Mouse (Mus musculus) induced T-regulatory cell, adult 2 months (primary cell): ENCODE results near the gene Cda.

Source experiments
- DNase-seq: peaks from one replicate; pipeline ENCODE4 v3.0.0-alpha.2; 2012; ENCODE audit warnings: low read depth

Gene Cda

DNA sequence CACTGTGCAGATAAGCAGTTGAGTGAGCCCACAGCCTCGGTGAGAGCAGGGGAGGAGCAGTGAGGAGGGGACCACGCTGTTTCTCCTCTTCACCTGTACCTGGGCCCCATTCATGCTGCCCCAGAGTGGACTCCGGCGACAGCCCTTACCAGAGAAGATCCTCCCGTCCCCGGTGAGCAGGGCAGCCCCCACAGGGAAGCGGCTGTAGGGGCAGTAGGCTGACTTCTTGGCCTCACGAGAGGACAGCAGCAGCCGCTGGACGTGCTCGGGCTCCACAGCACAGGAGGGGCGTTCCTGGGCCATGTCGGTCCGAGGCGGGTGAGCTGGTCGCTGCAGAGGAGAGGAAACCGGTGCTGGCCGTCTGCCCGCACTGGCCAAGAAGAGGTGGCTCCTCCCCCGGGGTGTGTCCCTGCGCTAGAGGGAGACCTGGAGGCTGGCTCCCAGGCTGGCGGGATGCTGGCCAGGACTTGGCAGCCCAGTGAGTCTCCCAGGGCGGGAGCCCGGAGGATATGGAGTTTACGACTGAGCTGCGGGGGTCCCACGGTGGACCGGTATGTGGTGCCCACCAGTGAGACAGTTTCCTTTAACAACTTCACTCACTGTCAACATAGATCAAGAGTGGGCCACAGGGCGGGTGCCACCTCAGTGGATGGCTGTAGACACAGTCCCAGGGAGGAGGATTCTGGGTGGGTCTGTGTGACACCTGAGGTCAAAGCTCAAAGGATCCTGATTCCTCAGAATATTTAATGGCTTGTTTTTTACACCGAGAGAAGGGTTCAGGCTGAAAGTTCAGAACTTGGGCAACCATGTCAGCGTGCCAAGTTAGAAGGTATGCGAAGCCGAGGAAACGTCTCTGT is at the start of gene Cda:
Cda (minus strand) TSS at position 352 of the 857 bp plus-strand sequence.
- DNase-seq: no peak

DNA sequence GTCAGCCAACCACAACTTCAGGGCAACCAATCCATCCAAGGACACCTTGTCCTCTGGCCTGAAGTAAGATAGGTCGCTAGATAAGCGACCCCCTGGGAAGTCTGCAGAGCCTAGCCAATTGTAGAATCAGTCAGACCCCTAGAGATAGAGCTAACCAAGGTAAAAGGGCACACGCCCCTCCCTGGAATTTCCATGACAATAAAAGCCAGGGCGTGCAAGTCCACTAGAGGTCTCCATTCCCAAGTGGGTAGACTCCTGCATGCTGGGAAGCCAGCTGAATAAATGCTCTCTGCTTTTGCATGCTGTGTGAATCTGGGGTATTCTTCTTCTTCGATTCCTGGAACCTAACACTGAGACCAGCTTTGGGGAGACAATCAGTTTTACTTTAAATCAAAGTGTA is 48.6 kb upstream of the Cda start:
- no peak for DNase-seq

GRCm38 (mm10) chr4:138415991-138416390 is 48.2 kb upstream of the Cda start:
- peak; percentile 33 for DNase-seq

DNA sequence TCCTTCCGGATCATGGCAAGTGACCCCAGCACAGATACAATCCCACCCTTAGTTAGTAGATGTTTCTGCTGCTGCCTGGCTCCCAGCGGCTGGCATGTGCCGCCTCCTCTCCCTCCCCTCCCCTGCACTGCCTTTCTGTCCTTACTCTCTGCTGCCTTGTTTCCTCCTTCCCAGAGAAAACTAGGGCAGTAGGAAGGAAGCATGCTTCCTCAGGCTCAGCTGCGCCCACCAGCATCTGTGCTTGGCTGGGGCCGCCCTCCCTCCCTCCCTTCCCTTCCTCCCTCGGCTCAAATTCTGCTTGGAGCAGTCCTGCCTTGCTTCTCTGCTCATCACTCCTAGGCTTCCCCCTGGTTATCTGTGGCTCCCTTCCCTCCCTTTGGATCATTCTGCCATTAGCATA is 46.9 kb upstream of the Cda start:
- DNase-seq: no peak

DNA sequence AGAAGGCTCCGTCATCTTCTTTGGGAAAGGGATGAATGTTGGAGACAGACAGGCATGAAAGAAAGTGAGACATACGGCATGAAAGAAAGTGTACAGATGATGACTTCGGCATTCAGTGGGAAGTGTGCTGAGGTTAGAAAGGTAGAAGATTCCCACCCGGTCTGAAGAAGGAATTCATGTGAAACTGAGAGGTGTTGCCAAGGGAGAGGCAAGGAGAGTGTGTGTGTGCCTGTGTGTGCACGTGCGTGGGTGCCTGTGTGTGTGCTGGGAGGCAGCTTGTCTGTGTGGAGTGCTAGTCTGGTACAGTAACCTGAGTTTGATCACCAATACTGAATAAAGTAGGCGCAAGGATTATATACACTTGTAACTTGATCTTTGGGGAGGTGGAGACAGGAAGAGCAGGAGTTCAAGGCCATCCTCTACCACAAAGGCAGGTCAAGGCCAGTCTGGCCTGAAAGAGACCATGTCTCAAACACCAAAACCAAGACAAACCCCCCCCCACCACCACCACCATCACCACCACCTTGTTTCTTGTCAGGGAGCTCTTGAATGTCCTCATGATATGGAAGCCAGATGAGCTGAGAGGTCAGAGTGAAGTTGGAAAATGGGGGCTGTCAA is 43.8 kb upstream of the Cda start:
- no peak for DNase-seq

- DNase-seq: no peak
Observed at GRCm38 (mm10) chr4:138411011-138411410, 43.2 kb upstream of the Cda start.

- peak; percentile 82 for DNase-seq
Observed at GRCm38 (mm10) chr4:138407479-138408194, 39.8 kb upstream of the Cda start.

GRCm38 (mm10) chr4:138404806-138405205 is 37.0 kb upstream of the Cda start:
- DNase-seq: peak; percentile 63

GRCm38 (mm10) chr4:138396711-138397110 is 28.9 kb upstream of the Cda start:
- DNase-seq: no peak

DNA sequence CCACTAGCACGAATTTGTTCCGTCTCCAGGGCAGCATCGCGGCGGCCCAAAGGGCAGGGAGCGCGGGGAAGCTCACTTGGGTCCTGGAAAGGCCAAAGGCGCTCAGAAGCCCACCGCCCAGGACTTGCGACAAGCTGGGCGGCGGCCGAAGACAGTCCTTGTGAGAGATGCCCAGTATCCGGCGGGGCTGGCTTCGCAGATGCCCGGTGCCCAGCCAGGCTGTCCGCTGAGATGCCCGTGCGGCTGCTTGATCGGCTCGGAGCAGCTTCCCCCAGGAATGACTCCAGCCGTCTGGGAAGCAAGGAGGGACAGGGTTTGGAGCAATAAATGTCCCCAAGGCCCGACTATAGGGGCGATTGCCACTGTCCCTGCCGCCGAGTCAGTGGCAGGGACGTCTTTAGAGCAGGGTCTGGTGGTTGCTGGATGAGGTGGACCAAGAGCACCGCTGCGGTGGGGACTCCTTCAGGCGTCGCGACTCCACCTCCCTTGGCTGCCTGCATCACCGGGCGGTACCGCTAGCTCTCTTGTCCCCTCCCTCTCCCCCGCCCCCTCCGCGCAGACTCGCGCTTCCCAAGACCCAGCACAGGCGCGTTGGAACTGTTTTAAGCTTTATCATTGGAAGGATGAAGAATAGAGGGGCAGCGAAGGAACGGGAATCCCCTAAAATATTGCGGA is 28.3 kb upstream of the Cda start, which contains the start of gene Fam43b:
Fam43b (minus strand) TSS at position 558 of the 675 bp plus-strand sequence.
- DNase-seq: no peak

GRCm38 (mm10) chr4:138395087-138395970 is 27.5 kb upstream of the Cda start:
- DNase-seq: no peak

DNA sequence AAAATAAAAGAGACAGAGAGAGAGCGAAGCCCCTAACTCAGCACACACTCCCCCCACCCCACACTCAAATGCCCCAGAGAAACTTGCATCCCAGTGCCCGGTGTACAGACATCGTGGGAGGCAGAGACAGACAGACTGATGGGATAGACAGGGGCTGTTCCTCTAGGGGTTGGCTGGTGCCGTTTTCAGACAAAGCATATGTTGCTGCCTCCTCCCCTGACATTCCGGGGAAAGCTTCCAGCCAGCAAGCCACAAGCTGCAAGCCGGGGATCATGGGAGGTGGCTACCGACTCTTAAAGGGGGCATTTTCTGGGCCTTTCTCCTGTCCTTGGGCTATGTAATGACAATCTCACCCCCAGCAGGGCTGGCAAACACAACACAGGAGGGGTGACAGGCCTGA is 25.9 kb upstream of the Cda start:
- DNase-seq: no peak

GRCm38 (mm10) chr4:138383789-138384188 is 16.0 kb upstream of the Cda start:
- no peak for DNase-seq

DNA sequence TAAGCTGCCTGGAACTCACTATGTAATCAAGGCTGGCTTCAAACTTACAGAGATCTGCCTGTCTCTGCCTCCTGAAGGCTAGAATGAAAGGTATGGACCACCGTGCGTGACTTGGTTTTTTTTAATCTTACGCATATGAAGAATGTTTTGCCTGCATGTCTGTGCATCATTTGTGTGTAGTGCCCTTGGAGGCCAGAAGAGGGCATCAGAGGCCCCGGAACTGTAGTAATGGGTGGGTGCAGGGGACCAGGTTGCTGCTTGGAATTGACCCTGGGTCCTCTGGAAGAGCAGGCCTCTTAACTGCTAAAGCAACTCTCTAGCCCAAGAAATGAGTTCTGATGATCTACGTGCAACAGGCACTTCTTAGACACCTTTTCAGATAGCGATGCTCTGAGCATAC is 14.7 kb upstream of the Cda start:
- peak; percentile 38 for DNase-seq

DNA sequence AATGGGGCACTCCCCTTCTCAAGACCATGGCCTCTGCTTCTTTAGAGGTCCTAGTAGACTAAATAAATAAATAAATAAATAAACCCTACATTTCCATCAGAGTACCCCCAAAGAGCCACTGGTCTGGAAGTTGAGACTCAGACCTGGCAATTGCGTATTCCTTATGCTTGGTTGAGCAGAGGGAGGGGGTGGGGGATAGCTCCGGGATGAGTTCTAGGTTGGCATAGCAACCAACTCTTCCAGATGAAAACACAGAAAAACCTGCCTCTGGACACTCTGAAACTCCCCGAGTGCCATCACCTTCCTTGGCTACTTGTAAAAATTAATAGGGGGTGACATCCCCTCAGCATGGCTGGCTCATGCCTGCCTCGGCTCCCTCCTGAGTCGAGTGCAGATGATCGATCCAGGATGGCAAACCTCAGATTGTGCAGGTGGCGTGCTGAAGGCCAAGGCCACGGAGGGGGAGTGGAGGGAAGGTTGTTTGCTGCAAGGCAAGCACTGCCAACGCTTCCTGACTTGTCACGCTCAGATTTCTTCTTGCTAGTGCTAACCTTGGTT is 12.4 kb upstream of the Cda start:
- no peak for DNase-seq

DNA sequence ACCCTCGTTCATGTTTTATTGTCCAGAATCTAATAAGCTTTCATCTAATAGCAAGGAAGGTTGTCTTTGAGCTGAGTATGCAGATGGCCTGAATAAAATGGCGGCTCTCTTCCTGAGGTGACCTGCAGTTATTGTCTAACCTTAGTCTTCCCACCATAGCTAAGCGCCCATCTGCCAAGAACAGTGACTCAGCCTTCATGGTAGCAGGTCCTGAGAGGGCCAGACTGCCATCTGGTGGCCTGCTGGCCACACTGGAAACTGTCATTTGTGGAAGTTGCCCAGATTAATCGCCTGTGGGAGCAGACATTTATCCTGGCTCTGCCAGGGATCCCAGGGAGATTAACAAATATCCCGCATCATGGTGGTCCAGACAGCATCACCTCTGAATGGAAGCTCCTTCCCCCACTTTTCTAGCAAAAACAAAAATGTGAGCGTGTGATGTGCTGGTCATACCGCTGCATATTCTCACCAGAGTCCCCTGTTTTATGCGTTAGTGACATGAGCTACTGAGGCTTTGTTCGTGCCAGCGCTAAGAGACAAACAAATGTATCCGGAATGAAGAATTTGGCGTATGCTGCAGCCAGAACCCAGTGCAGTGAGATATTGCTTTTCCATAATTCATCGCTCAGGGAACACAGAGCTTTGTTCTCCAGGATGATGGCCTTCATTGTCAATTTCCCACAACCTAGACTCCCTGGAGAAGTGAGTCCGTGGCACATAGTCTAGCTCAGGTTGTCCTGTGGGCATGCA is 11.5 kb upstream of the Cda start:
- peak; percentile 28 for DNase-seq

GRCm38 (mm10) chr4:138377526-138377925 is 9.7 kb upstream of the Cda start:
- DNase-seq: no peak

- no peak for DNase-seq
Observed at GRCm38 (mm10) chr4:138375117-138375516, 7.3 kb upstream of the Cda start.

GRCm38 (mm10) chr4:138370996-138371516 is 3.3 kb upstream of the Cda start:
- no peak for DNase-seq
